8 mouse cellular contexts compared by ENCODE assay signal in the genomic region with DNA sequence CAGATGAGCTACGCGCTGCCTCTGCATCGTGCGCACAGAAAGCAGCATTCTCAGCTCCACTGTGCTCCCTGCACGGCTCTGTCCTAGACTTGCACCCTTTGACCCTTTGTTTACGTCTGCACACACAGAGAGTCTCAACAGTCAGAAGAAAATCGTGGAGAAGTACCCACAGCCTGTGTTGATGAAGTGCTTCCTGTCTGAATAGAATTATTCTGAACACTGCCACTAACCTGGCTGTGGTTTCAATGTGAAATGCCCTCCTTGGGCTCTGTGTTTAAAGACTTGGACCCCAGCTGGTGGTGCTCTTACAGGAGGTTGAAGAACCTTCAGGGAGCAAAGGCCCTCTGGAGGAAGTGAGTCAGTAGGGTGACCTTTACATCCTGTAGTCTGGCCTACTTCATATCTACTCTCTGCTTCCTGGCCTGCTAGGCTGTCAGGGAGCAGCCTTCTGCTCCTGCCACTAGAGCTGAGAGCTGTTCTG.
A peak's percentile ranks its signal among the peaks of the same experiment; 100 is the strongest.
DNase-seq lines count a peak whose midpoint lies in the region; ATAC-seq lines count a peak whose summit lies in the region.

No protein-coding gene starts in this region.

- no peak overlapping the region for H3K4me2 ChIP-seq in hindbrain, embryonic 13.5 days
- H3K4me2 ChIP-seq in hindbrain, embryonic 14.5 days (replicated peaks): no peak overlapping the region
- H3K4me2 ChIP-seq in embryonic facial prominence, embryonic 11.5 days (ENCODE audit: low read depth, low read length): no peak overlapping the region
- no peak overlapping the region for H3K4me2 ChIP-seq in liver, embryonic 13.5 days

- H3K27me3 ChIP-seq in hindbrain, embryonic 13.5 days: no peaks in the 10 kb centered on the region
- no peaks in the 10 kb centered on the region for H3K27me3 ChIP-seq in hindbrain, embryonic 14.5 days (ENCODE audit: control insufficient read depth, insufficient read depth, low read length)
- H3K27me3 ChIP-seq in embryonic facial prominence, embryonic 11.5 days (ENCODE audit: control insufficient read depth, insufficient read depth, low read length): no peaks in the 10 kb centered on the region
- no peaks in the 10 kb centered on the region for H3K27me3 ChIP-seq in liver, embryonic 13.5 days

- no peaks in the 10 kb centered on the region for H3K36me3 ChIP-seq in hindbrain, embryonic 13.5 days
- no peaks in the 10 kb centered on the region for H3K36me3 ChIP-seq in hindbrain, embryonic 14.5 days (replicated peaks; ENCODE audit: control insufficient read depth, insufficient read depth)
- no peaks in the 10 kb centered on the region for H3K36me3 ChIP-seq in embryonic facial prominence, embryonic 11.5 days (replicated peaks; ENCODE audit: control insufficient read depth, insufficient read depth, low read depth, low read length)
- H3K36me3 ChIP-seq in liver, embryonic 13.5 days: no peaks in the 10 kb centered on the region

- no peak for DNase-seq in hindbrain, embryonic 14.5 days (ENCODE audit: low spot score)
- DNase-seq in embryonic facial prominence, embryonic 11.5 days (ENCODE audit: low spot score): no peak
- DNase-seq in liver, embryonic 13.5 days: no peak
- DNase-seq in right cerebral cortex, adult 18-20 months: no peak
- no peak for DNase-seq in cerebellum, postnatal 10 days
- DNase-seq in spleen, postnatal 14 days (ENCODE audit: low spot score in 2 of 2): no peak

- no peak overlapping the region for H3K4me3 ChIP-seq in hindbrain, embryonic 13.5 days
- no peak overlapping the region for H3K4me3 ChIP-seq in hindbrain, embryonic 14.5 days (replicated peaks; ENCODE audit: low read length)
- H3K4me3 ChIP-seq in embryonic facial prominence, embryonic 11.5 days (ENCODE audit: low read depth, low read length): no peak overlapping the region
- no peak overlapping the region for H3K4me3 ChIP-seq in liver, embryonic 13.5 days (replicated peaks)

- WGBS in hindbrain, embryonic 13.5 days: 34% methylated on average over 7 of the region's 7 CpGs
- 43% methylated on average over 7 of the region's 7 CpGs for WGBS in hindbrain, embryonic 14.5 days
- 48% methylated on average over 7 of the region's 7 CpGs for WGBS in embryonic facial prominence, embryonic 11.5 days
- 71% methylated on average over 7 of the region's 7 CpGs for WGBS in liver, embryonic 13.5 days (ENCODE audit: insufficient replicate concordance)

- no peaks in the 10 kb centered on the region for H3K9me3 ChIP-seq in hindbrain, embryonic 13.5 days
- H3K9me3 ChIP-seq in hindbrain, embryonic 14.5 days (ENCODE audit: control insufficient read depth, low read length): no peaks in the 10 kb centered on the region
- H3K9me3 ChIP-seq in embryonic facial prominence, embryonic 11.5 days (replicated peaks; ENCODE audit: control insufficient read depth, low read length): no peaks in the 10 kb centered on the region
- no peaks in the 10 kb centered on the region for H3K9me3 ChIP-seq in liver, embryonic 13.5 days (replicated peaks)

- no peak for ATAC-seq in hindbrain, embryonic 13.5 days (ENCODE audit: low FRiP score)
- ATAC-seq in hindbrain, embryonic 14.5 days (ENCODE audit: low FRiP score): no peak
- peak; percentile 66 for ATAC-seq in CD4-positive, CD25-positive, alpha-beta regulatory T cell, adult 4 months
- ATAC-seq in embryonic facial prominence, embryonic 11.5 days (replicated peaks; ENCODE audit: insufficient number of reproducible peaks, low FRiP score, low TSS enrichment, low read depth): peak; percentile 29; the same call in 1 of the 2 replicates
- ATAC-seq in liver, embryonic 13.5 days (ENCODE audit: low read depth): peak; percentile 30; the same call in 1 of the 2 replicates

- H3K4me1 ChIP-seq in hindbrain, embryonic 13.5 days (replicated peaks): peaks cover 25% of the 10 kb centered on the region
- H3K4me1 ChIP-seq in hindbrain, embryonic 14.5 days (replicated peaks; ENCODE audit: control insufficient read depth, insufficient read depth, low read length): no peaks in the 10 kb centered on the region; the same call in 1 of the 2 replicates
- H3K4me1 ChIP-seq in embryonic facial prominence, embryonic 11.5 days (ENCODE audit: control insufficient read depth, insufficient read depth, low read length): peaks cover 2% of the 10 kb centered on the region; the same call in 1 of the 2 replicates
- peaks cover 60% of the 10 kb centered on the region for H3K4me1 ChIP-seq in liver, embryonic 13.5 days (replicated peaks)

- 0 out of 2 replicates have a peak overlapping the region, but pooled peaks have one; percentile 18 for H3K27ac ChIP-seq in hindbrain, embryonic 13.5 days
- no peak overlapping the region for H3K27ac ChIP-seq in hindbrain, embryonic 14.5 days
- no peak overlapping the region for H3K27ac ChIP-seq in embryonic facial prominence, embryonic 11.5 days (replicated peaks; ENCODE audit: low read depth, low read length)
- peak overlapping the region; percentile 61 for H3K27ac ChIP-seq in liver, embryonic 13.5 days

- no peak overlapping the region for H3K9ac ChIP-seq in hindbrain, embryonic 13.5 days
- no peak overlapping the region for H3K9ac ChIP-seq in hindbrain, embryonic 14.5 days
- H3K9ac ChIP-seq in embryonic facial prominence, embryonic 11.5 days (replicated peaks; ENCODE audit: low read length): no peak overlapping the region
- no peak overlapping the region for H3K9ac ChIP-seq in liver, embryonic 13.5 days

Comparison
In these comparisons a context has a peak if more than half of its experiments do, and no peak if none do; other contexts are left out.
1. H3K27ac ChIP-seq: peak in hindbrain, embryonic 13.5 days (single experiment) and liver, embryonic 13.5 days (single experiment); none in hindbrain, embryonic 14.5 days (single experiment) and embryonic facial prominence, embryonic 11.5 days (single experiment).
2. ATAC-seq: peak in CD4-positive, CD25-positive, alpha-beta regulatory T cell, adult 4 months (single experiment), embryonic facial prominence, embryonic 11.5 days (single experiment) and liver, embryonic 13.5 days (single experiment); none in hindbrain, embryonic 13.5 days (single experiment) and hindbrain, embryonic 14.5 days (single experiment).